Mouse (Mus musculus) kidney, postnatal 25 days (tissue): Measurements from ENCODE around the gene Ncdn.

Experiments
- DNase-seq, 2 experiments: peaks; one replicate each; pipeline ENCODE4 v3.0.0; 2021; ENCODE audit warnings: mixed read lengths in 2 of 2

Gene Ncdn

GRCm38 (mm10) chr4:126752024-126752607, 1.1 kb downstream of the Ncdn start:
- DNase-seq = no peak

- no peak for DNase-seq
Observed at GRCm38 (mm10) chr4:126751556-126752023, 1.6 kb downstream of the Ncdn start.

GRCm38 (mm10) chr4:126750863-126751555, 2.2 kb downstream of the Ncdn start:
- DNase-seq = no peak

- DNase-seq = no peak
Observed at GRCm38 (mm10) chr4:126750046-126750683, 3.1 kb downstream of the Ncdn start.

- DNase-seq = no peak
Observed at GRCm38 (mm10) chr4:126749553-126749952, 3.7 kb downstream of the Ncdn start.

- no peak for DNase-seq
Observed at GRCm38 (mm10) chr4:126748381-126748780, 4.9 kb downstream of the Ncdn start.

GRCm38 (mm10) chr4:126746194-126746840, 6.9 kb downstream of the Ncdn start:
- no peak for DNase-seq

- DNase-seq = peak; percentile 48 to 76
Observed at GRCm38 (mm10) chr4:126745506-126746193, 7.6 kb downstream of the Ncdn start.

GRCm38 (mm10) chr4:126744831-126745230, 8.4 kb downstream of the Ncdn start:
- DNase-seq = no peak

GRCm38 (mm10) chr4:126743713-126744112, 9.5 kb downstream of the Ncdn start:
- no peak for DNase-seq

GRCm38 (mm10) chr4:126742976-126743375, 10.3 kb downstream of the Ncdn start:
- DNase-seq = no peak

GRCm38 (mm10) chr4:126741448-126741847, 11.8 kb downstream of the Ncdn start:
- DNase-seq = peak; percentile 76 to 83

- peak in 1 of 2 experiments; percentile 37 for DNase-seq
Observed at GRCm38 (mm10) chr4:126739966-126740676, 13.1 kb downstream of the Ncdn start.

- DNase-seq = peak; percentile 37 to 57
Observed at GRCm38 (mm10) chr4:126736001-126736414, 17.2 kb downstream of the Ncdn start, which contains the start of gene Tfap2e. Gene Tfap2e, minus strand, starts transcription at chr4:126736240.

GRCm38 (mm10) chr4:126735382-126736000, 17.7 kb downstream of the Ncdn start:
- no peak for DNase-seq

GRCm38 (mm10) chr4:126734700-126735381, 18.4 kb downstream of the Ncdn start:
- DNase-seq = no peak

GRCm38 (mm10) chr4:126734001-126734603, 19.1 kb downstream of the Ncdn start:
- no peak for DNase-seq

GRCm38 (mm10) chr4:126732531-126733380, 20.5 kb downstream of the Ncdn start:
- DNase-seq = peak in 1 of 2 experiments; percentile 37

GRCm38 (mm10) chr4:126732111-126732510, 21.1 kb downstream of the Ncdn start:
- peak in 1 of 2 experiments; percentile 30 for DNase-seq
